Mouse (Mus musculus) T-cell, adult 2 months (primary cell): Measurements from ENCODE around the gene Micu1.

Experiments used
- DNase-seq: peaks from one replicate; pipeline ENCODE4 v3.0.0; 2022; ENCODE audit warnings: low spot score

The Micu1 gene

DNA sequence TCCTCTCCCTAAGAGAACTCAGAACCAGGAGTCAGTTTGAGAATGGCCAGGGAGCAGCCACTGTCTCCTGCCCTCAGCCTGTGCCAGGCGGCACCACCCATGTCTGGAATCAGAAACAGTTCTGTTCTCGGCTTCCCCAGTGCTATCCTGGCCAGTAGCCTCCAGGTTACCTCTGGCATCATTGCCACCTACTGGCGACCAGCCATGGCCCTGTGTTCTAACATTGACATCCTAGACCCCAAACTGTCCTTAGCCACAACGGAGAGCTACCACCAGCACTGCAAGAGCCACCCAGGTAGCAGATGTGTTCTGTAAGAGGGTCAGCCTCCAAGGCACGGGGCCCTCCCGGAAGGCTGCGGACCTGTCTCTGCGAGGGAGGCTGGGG lies 200.3 kb downstream of the Micu1 start:
- DNase-seq, result no peak

DNA sequence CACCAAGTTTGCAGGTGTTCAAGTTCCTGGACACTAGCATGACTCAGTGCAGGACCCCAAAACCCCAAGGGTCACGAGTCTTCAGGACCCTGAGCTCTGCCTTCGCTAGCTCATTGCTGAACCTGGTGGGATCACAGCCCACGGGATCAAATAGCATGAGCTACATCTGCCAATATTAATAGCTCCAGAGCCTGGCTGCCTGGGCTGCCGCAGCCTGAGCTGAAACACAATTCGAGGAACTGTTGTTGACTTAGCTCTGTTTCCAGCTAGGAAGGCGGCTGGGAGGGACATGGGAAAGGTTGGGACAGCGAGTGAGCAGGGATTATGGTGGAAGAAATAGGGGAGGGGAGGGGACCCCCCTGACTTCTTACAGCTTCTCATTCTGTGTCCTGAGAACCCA lies 200.9 kb downstream of the Micu1 start:
- no peak for DNase-seq

DNA sequence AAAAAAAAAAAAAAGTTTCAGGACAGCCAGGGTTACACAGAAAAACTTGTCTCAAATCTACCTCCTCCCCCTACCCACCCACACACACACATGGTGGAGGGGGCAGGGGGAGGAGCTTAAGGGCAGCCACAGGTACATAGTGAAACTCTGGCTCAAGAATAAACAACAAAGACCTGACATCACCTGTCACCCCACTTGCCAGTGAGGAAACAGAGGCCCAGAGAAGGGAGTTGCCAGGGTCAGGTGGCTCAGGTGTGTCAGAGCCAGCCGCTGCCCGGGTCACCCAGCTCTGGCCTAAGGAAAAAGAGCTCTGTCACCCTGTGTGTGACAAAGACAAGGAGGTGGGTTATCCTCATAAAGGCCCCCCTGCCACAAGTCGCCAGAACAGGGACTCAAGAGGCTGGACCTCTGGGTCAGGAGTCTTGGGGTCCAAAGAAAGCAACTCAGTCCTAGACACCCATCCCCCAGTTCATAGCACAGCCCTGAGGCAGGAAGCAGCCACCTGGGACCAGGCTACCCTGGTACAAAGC lies 204.9 kb downstream of the Micu1 start:
- peak; percentile 30 for DNase-seq

DNA sequence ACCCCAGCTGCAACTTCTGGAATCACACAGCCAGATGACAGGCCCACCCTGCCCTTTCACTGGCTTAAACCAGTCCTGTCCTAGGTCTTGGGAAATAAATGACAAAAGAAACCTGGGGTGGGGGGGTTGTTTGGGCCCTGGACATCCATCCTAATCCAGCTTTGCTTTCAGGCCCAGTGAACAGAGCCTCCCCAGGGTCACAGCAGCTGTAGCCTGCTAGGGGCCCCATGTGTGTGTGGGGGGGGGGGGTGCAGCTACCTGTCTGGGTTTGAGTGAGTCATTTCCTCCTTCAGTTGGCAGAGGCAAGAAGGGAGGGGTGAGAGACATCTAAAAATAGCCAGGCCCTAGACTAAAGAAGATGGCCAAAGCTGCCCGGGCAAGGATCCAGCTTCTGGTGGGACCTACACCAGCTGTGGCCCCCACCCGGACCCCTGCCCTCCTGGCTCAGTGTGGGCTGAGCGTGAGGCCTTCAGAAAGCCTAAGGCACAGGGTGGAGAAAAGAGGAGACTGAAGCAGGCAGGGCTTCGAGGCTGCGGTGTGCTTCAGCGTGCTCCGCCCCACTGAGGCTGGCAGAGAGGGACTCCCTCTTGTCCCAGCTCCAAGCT lies 205.5 kb downstream of the Micu1 start:
- DNase-seq, result peak; percentile 27

DNA sequence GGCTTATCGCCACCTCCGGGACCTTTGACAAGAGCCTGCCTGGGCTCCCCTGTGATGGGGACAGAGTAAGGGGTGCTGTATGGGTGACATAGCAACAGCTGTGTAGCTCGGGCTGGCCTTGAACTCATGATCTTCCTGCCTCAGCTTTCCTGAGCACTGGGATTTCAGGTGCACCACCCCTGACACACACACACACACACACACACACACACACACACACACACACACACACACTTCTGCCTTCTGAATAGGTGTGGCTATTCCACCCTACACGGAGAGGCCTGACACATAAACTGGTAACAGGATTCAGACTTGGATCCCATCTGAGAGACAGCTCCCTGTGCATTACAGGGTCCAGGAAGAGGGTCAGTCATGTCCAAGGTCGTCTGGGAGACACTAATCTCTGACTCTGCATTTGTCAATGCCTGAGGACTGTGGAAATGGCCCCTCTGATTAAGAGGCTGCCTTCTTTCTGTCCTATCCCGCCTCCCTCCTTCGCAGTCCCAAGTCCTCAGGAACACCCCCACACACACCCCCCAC lies 206.6 kb downstream of the Micu1 start:
- no peak for DNase-seq

DNA sequence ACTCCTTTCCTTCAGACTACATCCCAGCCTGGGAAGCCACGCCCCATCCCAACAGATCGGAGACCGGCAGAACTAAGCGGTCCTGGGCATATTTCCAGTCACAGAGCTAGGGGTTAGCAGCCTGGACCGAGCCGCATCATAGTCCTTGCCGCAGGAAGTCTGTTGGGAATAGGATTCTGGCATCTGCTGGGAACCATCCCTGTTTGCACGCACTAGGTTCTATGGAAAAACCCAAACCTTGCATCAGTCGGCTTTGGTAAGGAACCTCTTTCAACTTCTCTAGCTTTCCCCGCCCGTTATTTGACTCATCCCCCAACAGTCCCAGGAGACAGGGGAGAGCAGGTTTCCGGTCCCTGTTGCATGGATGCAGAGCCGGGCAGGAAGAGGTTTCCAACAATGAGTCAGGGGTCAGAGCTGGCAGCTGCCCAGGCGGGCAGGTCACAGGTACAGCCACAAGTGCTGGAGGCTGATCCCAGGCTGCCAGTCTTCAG lies 207.1 kb downstream of the Micu1 start:
- no peak for DNase-seq

DNA sequence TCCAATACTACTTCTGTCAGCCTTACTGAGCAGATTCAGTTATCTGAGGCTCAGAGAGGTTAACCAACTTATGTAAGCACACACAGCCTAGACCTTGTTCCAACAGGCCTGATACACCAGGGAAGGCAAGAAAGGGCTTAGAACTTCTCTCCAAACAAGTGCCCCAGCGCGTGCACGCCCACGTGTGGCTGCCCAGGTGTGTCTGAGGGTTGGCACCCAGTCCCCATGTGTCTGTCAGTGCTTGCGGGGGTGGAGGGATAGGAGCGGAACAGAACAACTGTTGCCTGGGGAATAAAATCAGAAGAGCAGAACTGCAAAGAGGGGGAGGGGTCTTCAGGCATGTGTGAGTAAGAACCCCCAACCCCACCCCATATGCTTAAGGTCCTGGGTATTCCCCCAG lies 208.8 kb downstream of the Micu1 start:
- DNase-seq, result peak; percentile 75

DNA sequence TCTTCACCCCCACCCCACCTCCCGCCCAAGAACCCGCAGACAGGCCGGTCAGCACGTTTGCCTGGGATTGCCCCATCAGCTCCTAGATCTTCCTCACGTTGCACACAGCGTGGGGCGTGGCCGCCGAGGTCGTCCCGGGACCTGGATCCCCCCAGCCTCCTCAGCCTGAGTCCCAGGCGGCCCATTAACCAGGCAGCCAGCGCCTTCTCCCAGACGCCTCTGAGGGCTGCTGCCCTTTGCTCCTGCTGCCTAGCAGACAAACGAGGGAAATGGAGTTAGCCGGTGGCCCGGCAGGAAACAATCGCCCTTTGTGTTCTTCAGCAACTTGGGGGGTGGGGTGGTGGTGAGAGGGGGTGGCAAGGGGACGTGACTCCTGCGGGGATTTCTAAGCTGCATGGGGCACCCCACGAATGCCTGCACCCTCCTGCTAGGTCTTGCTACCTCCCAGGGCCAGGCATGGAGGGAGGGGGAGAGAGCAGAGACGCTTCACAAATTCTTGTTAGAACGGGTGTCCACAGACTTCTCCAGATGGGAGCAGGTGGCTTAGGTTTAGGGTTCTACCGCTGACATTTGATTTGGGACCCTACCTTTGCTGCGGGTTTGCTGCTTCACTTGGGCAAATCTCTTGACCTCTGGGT lies 209.4 kb downstream of the Micu1 start:
- no peak for DNase-seq
